Mouse (Mus musculus): ENCODE data around the gene Gm20458. TPM values are rescaled to one million over a fixed set of nuclear protein-coding genes. Genes with fewer than 3 reads are reported as not detected.

Gm20458 gene
- polyA plus RNA-seq, 1 experiment from 2014 or later = 7.7 TPM

DNA sequence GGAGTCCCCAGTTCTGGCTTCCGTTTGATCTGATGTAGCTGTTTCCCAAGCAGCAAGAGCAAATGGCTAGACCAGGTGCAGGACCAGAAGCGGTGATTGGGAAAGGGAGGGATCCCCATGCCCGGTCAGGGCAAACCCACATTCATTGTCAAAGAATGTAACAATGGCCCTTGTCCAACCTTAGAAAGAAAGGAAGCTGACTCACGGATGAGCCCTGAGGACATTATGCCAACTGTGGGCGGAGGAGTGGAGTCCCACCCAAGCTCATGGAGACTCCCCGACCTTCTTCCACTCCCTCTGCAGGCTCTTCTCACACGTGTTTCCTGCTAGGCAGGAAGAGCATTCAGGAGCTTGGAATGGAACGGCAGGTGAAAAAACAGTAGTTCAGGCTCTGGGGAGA is 52.6 kb downstream of the Gm20458 start:
- Histone ChIP-seq H3K36me3 (peaks cover 6% of the 10 kb centered on the region; the same call in 1 of the 2 replicates), H3K27me3 (no peaks in the 10 kb centered on the region), H3K4me1 (peaks cover 18% of the 10 kb centered on the region; the same call in 1 of the 2 replicates), H3K9ac (no peak overlapping the region), H3K4me3 (replicated peaks) (no peak overlapping the region), H3K27ac (no peak overlapping the region), H3K4me2 (no peak overlapping the region), H3K9me3 (replicated peaks) (no peaks in the 10 kb centered on the region)
- 61% methylated on average over 8 of the region's 8 CpGs for WGBS
- no peak for ATAC-seq (replicated peaks; ENCODE audit: low FRiP score)

DNA sequence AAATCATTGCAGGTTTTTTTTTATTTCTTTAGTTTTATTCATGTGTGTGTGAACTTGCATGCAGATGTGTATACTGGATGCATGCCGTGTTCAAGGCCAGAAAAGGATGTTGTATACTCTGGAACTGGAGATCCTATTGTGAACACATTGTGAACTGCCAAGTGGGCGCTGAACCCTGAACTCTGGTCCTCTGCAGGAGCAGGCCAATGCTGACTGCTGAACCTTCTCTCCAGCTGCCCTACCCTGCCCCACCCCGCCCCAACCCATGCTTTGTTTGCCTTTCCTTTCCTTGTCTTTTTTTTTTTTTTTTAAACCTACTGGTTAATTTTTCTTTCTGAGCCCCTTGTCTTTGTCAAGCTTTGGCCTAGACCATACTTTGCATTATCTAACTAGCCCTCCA is 54.1 kb downstream of the Gm20458 start:
- no peak overlapping the region for H3K27ac ChIP-seq
- WGBS = 76% methylated on average over 3 of the region's 3 CpGs
- no peaks in the 10 kb centered on the region for H3K9me3 ChIP-seq (replicated peaks)
- peaks cover 22% of the 10 kb centered on the region; the same call in 1 of the 2 replicates for H3K4me1 ChIP-seq
- H3K4me2 ChIP-seq = no peak overlapping the region
- no peak overlapping the region for H3K4me3 ChIP-seq (replicated peaks)
- no peaks in the 10 kb centered on the region for H3K27me3 ChIP-seq
- no peak overlapping the region for H3K9ac ChIP-seq
- no peak for ATAC-seq (replicated peaks; ENCODE audit: low FRiP score)
- H3K36me3 ChIP-seq = no peaks in the 10 kb centered on the region

DNA sequence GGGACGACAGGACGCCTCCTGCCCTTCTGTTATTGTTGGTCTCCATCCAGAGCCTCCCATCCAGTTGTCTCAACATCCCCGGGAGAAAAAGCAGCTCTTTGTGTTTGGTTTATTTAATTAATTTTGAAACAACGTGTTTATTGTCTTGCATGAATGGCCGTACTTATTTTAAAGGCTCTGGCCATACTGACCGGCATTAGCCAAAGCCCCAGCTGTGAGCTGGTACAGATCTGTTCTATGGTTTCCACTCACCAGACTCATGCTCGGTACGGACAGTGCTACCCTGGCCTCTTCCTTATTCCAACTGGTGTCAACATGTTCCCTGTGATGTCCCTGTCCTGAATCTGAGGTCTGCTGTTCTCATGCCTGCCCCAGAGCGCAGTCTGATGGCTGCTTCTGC is 55.1 kb downstream of the Gm20458 start:
- Histone ChIP-seq H3K27me3 (no peaks in the 10 kb centered on the region), H3K36me3 (no peaks in the 10 kb centered on the region), H3K4me2 (no peak overlapping the region), H3K9me3 (replicated peaks) (no peaks in the 10 kb centered on the region), H3K27ac (no peak overlapping the region), H3K4me3 (replicated peaks) (no peak overlapping the region), H3K9ac (no peak overlapping the region), H3K4me1 (peaks cover 25% of the 10 kb centered on the region; the same call in 1 of the 2 replicates)
- no peak for ATAC-seq (replicated peaks; ENCODE audit: low FRiP score)
- WGBS = 68% methylated on average over 9 of the region's 9 CpGs

DNA sequence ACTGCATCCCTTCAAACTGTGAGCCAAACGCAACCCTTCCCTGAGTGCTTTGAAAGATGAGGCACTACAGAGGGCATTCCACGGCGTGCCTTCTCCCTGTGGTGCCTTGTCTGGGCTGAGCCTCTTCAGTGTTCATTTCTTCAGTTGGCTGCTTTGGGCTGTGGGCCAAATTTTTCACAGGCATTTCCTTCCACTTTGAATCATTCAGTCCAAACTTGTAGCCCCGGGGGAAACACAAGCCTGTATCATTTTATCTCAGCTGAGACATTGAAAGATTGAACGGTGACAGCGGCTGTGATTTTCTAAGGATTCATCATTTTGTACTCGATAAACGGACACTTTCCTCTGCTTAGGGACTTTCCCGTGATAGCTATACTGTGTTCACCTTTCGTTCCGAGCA is 55.8 kb downstream of the Gm20458 start:
- 85% methylated on average over 11 of the region's 11 CpGs for WGBS
- ATAC-seq (replicated peaks; ENCODE audit: low FRiP score) = no peak
- H3K4me3 ChIP-seq (replicated peaks) = no peak overlapping the region
- no peak overlapping the region for H3K9ac ChIP-seq
- H3K36me3 ChIP-seq = no peaks in the 10 kb centered on the region
- H3K27ac ChIP-seq = no peak overlapping the region
- no peaks in the 10 kb centered on the region for H3K9me3 ChIP-seq (replicated peaks)
- H3K27me3 ChIP-seq = peaks cover 4% of the 10 kb centered on the region
- H3K4me1 ChIP-seq = peaks cover 25% of the 10 kb centered on the region; the same call in 1 of the 2 replicates
- no peak overlapping the region for H3K4me2 ChIP-seq

DNA sequence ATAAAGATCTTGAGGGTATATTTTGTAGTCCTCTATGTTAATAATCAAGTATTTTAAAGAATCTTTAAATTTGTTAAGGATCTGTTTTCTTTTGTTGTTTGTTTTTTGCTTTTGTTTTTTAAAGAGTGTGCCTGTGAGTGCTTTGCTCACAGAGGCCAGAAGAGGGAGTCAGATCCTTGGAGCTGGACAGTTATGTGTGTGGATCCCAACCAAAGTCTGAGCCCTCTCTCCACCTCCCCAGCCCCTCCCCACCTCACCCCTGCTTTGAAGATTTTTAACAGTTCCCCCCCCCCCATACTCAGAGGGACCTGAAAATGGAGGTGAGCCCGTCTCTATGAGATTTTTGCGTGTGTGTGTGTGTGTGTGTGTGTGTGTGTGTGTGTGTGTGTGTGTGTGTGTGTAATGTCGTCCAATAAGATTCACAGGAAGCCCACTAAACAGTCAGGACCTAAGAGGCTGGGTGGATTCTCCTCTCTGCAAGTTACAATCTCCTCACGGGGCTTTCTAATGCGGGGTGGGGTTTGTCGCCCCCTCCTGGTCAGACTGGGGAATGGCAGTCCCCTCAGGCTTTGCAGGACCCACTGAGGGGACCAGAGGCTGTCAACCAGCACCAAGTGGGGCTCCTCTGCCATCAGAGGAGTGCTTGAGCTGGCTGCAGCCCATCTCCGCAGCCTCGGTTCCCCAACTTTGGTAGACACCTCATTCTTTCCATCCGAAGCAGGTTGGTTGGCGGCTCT is 56.9 kb downstream of the Gm20458 start:
- WGBS = 34% methylated on average over 10 of the region's 10 CpGs
- no peak overlapping the region for H3K4me3 ChIP-seq (replicated peaks)
- peaks cover 30% of the 10 kb centered on the region for H3K4me1 ChIP-seq
- no peaks in the 10 kb centered on the region for H3K36me3 ChIP-seq
- no peak overlapping the region for H3K27ac ChIP-seq
- no peaks in the 10 kb centered on the region for H3K9me3 ChIP-seq (replicated peaks)
- H3K9ac ChIP-seq = no peak overlapping the region
- H3K27me3 ChIP-seq = peaks cover 12% of the 10 kb centered on the region
- no peak for ATAC-seq (replicated peaks; ENCODE audit: low FRiP score)
- H3K4me2 ChIP-seq = no peak overlapping the region

DNA sequence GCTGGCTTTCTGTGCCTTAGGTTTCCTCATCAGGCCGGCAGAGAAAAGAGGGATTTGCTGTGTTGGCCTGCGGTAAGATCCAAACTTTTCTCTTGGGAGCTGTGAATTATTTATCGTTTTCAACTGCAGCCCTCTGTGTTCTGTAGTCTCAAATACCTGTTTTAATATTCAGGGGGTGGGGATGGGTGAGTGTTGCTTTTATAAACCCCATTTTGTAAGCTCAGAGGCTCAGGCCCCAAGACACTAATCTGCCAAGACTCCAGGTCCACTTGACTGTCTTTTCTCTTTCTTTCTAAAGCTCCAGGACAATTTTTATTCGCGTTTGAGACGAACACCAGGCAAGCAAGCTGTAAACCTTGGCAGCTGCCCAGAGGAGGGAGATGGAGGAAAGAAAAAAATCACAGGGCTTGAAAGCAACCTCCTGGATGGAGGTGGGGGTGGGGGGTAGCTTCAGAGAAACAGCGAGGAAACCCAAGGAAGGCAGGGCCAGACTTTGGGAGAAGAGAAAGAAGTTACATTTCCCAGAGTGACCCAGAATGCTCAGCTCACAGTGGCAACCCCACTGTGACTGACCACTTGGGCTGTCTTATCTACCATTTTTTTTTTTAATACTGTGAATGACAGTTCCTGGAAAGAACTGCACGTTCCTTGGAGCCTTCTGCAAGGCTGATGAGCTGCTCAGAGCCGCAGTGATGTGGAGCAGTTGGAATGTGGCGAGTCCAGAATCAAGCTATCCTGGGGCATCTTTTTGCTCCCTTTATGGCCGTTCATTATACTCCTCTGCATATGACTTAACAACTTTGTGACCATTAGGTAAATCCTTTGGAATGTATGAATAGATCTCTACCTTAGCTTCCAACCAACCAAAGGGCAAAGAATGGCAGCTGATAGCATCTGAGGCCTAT is 57.8 kb downstream of the Gm20458 start:
- Histone ChIP-seq H3K9ac (no peak overlapping the region), H3K4me3 (replicated peaks) (no peak overlapping the region), H3K27me3 (peaks cover 12% of the 10 kb centered on the region), H3K36me3 (no peaks in the 10 kb centered on the region), H3K27ac (peak overlapping the region; percentile 48; the same call in 1 of the 2 replicates), H3K4me1 (peaks cover 27% of the 10 kb centered on the region), H3K4me2 (no peak overlapping the region), H3K9me3 (replicated peaks) (no peaks in the 10 kb centered on the region)
- no peak for ATAC-seq (replicated peaks; ENCODE audit: low FRiP score)
- WGBS = 47% methylated on average over 11 of the region's 11 CpGs

DNA sequence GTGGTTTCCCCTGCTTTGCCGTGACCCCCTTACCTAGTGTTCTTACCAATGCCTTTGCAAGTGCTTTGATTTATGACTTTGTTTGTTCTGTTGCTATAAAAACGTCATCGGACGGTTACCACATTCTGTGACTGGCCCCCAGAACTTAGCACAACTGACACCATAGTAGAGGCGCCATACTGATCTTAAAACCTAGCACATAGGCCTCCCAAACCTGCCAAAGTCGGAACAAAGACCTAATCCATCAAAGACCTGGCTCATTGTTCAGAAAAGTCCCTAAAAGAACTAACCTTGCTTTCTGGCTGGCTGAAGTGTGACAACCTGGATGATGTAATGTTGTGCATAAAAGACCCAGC is 58.4 kb downstream of the Gm20458 start:
- no peaks in the 10 kb centered on the region for H3K36me3 ChIP-seq
- peaks cover 12% of the 10 kb centered on the region for H3K27me3 ChIP-seq
- WGBS = 36% methylated on average over 6 of the region's 6 CpGs
- H3K9me3 ChIP-seq (replicated peaks) = no peaks in the 10 kb centered on the region
- H3K4me2 ChIP-seq = no peak overlapping the region
- H3K4me3 ChIP-seq (replicated peaks) = no peak overlapping the region
- H3K27ac ChIP-seq = peak overlapping the region; percentile 48; the same call in 1 of the 2 replicates
- peaks cover 24% of the 10 kb centered on the region for H3K4me1 ChIP-seq
- H3K9ac ChIP-seq = no peak overlapping the region
- no peak for ATAC-seq (replicated peaks; ENCODE audit: low FRiP score)

DNA sequence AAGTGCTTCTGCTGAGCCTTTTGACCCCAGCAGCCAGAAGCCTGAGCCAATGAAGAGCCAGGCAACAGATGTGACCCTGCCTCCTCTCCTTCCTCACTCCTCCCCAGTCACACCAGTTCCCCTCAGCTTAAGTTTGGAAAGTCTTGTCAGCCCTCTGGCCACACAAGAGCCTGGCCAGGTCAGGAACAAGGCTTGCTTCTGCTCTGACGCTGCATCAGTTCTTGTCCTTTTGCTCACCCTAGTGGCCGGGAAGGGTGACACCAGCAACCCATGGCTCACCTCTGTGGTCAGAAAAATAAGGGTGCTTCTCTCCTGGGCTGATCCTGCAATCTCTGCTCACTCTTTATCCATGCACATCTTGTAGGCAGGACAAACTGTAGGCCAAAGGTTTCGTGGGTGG is 60.0 kb downstream of the Gm20458 start:
- WGBS = 15% methylated on average over 3 of the region's 3 CpGs
- H3K4me2 ChIP-seq = no peak overlapping the region
- H3K4me1 ChIP-seq = peaks cover 24% of the 10 kb centered on the region
- peak; percentile 66; the same call in 1 of the 2 replicates for ATAC-seq (replicated peaks; ENCODE audit: low FRiP score)
- no peak overlapping the region for H3K4me3 ChIP-seq (replicated peaks)
- H3K27ac ChIP-seq = no peak overlapping the region
- H3K9me3 ChIP-seq (replicated peaks) = no peaks in the 10 kb centered on the region
- no peak overlapping the region for H3K9ac ChIP-seq
- H3K36me3 ChIP-seq = no peaks in the 10 kb centered on the region
- H3K27me3 ChIP-seq = peaks cover 12% of the 10 kb centered on the region

DNA sequence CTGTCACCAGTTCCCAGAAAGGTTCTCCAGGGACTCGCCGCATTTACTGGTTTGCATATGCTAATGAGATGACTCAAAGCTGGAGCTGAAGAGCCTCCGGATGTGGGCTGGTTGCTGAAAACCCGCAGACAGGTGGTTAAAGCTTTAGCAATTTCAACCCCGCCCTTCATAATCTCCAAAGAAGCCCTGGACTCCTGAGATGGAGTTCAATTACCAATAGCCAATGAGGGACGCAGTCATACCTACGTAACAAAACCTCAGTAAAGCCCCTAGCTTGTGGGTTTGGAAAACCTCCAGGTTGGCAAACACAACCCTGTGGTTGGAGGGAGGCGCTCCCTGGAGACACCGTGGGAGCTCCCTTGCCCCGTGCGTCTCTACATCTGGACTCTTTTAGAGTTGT is 61.1 kb downstream of the Gm20458 start:
- no peak overlapping the region for H3K27ac ChIP-seq
- no peak overlapping the region for H3K9ac ChIP-seq
- 0 out of 2 replicates have a peak overlapping the region, but pooled peaks have one; percentile 9 for H3K4me2 ChIP-seq
- peaks cover 17% of the 10 kb centered on the region for H3K4me1 ChIP-seq
- H3K27me3 ChIP-seq = peaks cover 12% of the 10 kb centered on the region
- H3K9me3 ChIP-seq (replicated peaks) = no peaks in the 10 kb centered on the region
- WGBS = 16% methylated on average over 11 of the region's 11 CpGs
- H3K36me3 ChIP-seq = no peaks in the 10 kb centered on the region
- ATAC-seq (replicated peaks; ENCODE audit: low FRiP score) = no peak
- no peak overlapping the region for H3K4me3 ChIP-seq (replicated peaks)

DNA sequence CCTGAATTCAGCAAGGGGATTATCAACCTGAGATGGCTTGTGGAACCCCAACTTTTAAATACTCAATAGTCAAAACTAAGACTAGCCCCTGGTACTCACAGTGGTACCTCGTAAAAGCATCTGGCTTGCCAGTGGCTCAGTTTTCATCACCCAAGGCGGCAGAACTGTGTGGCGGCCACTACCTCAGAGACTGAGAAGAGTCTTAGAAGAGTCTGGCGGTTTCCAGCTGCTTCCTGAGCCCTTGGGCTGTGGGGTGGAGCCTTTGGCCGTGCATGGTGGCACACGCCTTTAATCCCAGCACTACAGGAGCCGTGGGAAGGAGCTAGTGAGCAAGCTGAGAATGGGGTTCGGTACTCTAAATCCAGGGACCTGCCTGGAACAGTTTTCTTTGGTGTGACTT is 61.5 kb downstream of the Gm20458 start:
- no peak overlapping the region for H3K27ac ChIP-seq

DNA sequence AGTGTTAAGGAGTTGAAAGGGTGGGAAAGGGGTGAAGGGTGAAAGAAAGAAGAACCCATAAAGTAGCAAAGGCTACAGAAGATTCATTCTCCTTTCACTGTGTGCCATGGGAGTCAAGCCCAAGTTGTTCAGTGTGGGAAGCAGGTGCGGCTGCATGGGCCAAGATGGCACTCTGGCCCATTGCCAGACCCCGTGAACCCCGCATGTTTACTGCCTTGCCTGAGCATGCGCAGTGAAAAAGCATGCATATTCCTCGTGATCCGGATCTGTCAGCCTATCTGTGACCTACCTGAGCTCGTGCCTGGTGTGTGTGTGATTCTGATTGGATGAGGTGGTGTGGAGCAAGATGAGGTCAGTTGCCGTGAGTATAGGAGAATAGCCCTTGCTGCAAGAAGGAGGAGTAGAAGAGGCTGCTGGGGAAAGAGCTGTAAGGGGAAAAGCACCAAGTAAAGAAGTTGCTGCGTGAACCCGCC is 62.6 kb downstream of the Gm20458 start:
- H3K4me3 ChIP-seq (replicated peaks) = no peak overlapping the region
- ATAC-seq (replicated peaks; ENCODE audit: low FRiP score) = no peak
- 85% methylated on average over 10 of the region's 10 CpGs for WGBS

More for the DNA sequence above, 61.5 kb downstream of the Gm20458 start:
- H3K4me2 ChIP-seq = 0 out of 2 replicates have a peak overlapping the region, but pooled peaks have one; percentile 9
- no peak for ATAC-seq (replicated peaks; ENCODE audit: low FRiP score)
- peaks cover 16% of the 10 kb centered on the region for H3K4me1 ChIP-seq
- no peak overlapping the region for H3K9ac ChIP-seq
- H3K36me3 ChIP-seq = no peaks in the 10 kb centered on the region
- H3K27me3 ChIP-seq = peaks cover 12% of the 10 kb centered on the region
- 27% methylated on average over 8 of the region's 8 CpGs for WGBS
- no peak overlapping the region for H3K4me3 ChIP-seq (replicated peaks)
- no peaks in the 10 kb centered on the region for H3K9me3 ChIP-seq (replicated peaks)

DNA sequence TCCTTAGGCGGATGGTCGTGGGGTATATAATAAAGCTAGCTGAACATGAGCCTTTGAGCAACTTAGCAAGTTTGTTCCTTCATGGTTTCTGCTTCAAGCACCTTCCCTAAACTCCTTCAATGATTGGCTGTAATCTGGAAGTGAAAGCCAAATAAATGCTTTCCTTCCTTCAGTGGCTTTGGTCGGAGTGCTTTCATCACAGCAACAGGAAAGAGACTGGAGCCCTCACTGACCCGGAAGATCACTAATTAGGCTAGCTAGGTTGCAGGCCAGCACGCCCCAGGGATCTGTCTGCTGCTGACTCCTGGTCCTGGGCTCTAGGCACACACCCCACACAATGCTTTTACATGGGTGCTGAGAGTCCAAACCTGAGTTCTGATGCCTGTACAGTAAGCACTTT is 67.8 kb downstream of the Gm20458 start:
- Histone ChIP-seq H3K4me3 (replicated peaks) (no peak overlapping the region), H3K9ac (no peak overlapping the region), H3K36me3 (no peaks in the 10 kb centered on the region), H3K4me2 (no peak overlapping the region), H3K27me3 (no peaks in the 10 kb centered on the region), H3K9me3 (replicated peaks) (no peaks in the 10 kb centered on the region), H3K4me1 (no peaks in the 10 kb centered on the region), H3K27ac (no peak overlapping the region)
- WGBS = 63% methylated on average over 5 of the region's 5 CpGs
- ATAC-seq (replicated peaks; ENCODE audit: low FRiP score) = no peak

More for the DNA sequence above, 62.6 kb downstream of the Gm20458 start:
- peaks cover 16% of the 10 kb centered on the region for H3K4me1 ChIP-seq
- H3K36me3 ChIP-seq = no peaks in the 10 kb centered on the region
- H3K9me3 ChIP-seq (replicated peaks) = no peaks in the 10 kb centered on the region
- H3K27ac ChIP-seq = no peak overlapping the region
- H3K4me2 ChIP-seq = no peak overlapping the region
- no peak overlapping the region for H3K9ac ChIP-seq
- peaks cover 12% of the 10 kb centered on the region for H3K27me3 ChIP-seq
